Mouse (Mus musculus) adrenal gland (tissue): ENCODE results near the gene Cntf.

ENCODE experiments used
- intact Hi-C: fragments of 180-260 bp; cut with DNase I; formaldehyde crosslinking; loops from one replicate; pipeline ENCODE4 v1.15.1; 2025

Gene Cntf

DNA sequence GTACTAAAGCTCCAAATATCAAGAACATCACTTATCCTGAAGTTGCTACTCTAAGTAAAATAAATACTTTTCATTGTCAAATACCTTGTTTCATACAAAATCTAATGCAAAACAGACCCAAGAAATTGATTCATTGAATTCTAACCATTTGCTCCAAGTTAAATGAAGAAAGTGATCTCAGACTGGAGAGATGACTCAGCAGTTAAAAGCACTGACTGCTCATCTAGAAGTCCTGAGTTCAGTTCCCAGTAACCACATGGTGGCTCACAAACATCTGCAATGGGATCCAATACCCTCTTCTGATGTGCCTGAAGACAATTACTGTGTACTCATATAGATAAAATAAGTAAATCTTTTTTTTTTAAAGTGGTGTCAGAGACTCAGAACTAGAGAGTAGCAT lies 15.0 kb upstream of the Cntf start:
- intact Hi-C loops: no loop called here

DNA sequence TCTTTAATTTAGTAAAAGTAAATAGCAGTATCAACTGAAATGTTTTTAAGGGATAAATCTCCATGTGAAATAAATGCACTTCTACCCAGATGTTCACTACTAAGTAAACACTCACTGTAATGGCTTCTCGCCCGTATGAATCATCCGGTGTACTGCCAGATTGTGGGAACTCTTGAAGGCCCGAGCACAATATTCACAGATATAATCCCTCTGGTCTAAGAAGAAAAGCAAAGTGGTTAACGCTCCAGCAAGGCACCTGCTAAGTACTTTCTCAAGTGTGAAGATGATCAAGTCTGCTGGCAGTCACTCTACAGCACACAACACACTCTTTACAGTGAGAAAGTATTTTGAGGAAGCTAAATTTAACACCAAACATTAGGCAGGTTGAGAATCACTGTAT lies 5.5 kb upstream of the Cntf start:
- intact Hi-C loops: no loop called here

DNA sequence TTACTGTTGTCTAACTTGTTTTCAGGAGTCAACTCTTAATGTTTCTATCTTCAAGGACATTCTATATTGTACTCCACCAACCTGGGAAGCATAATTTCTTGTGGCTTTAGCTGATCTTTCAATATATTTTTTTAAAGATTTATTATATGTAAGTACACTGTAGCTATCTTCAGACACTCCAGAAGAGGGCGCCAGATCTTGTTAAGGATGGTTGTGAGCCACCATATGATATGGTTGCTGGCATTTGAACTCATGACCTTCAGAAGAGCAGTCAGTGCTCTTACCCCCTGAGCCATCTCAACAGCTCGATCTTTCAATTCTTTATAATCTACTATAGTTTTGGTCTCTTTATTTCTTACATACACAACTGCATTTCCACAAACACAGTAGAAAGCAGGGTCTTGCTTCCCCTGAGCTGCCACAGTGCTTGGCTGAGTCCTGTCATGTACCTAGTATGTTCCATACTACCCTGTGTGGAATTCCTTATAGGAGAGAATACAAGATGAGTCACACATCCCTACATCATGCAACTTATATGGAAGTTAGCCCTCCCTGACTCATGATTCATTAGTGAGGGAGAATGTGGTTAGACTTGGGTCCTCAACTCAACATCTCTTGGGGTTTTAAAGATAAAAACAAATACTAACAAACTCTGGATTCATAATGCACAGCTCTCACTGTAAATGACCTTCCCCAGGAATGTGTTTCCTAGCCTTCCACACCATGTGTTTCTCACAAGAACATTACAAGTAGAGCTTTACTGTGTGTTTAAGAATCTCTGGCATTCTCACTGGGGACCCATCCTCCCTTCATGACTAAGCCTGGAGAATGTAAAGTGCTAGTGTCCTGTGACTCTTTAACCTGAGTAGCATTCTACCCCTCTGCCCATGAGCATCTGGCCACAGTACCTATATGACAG lies 3.0 kb downstream of the Cntf start:
- intact Hi-C loops: no loop called here

DNA sequence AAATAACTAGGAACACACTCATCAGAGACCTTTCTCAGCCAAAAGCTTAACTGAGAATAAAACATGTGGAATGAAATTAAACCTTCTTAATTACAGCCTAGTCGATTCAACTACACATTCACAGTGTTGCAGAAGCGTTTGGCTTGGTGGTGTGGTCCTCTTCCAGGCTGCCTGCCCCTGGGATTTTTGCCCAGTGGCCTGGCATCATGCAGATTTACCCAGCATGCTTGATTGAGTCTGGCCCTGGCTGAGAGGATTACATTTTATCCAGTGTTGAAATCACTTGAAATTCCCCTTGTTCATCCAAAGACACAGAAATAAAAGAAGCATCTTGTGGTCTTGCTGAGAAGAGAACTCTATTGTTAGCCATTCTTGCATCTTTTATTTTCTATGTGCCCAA lies 5.8 kb downstream of the Cntf start:
- intact Hi-C loops: no loop called here

DNA sequence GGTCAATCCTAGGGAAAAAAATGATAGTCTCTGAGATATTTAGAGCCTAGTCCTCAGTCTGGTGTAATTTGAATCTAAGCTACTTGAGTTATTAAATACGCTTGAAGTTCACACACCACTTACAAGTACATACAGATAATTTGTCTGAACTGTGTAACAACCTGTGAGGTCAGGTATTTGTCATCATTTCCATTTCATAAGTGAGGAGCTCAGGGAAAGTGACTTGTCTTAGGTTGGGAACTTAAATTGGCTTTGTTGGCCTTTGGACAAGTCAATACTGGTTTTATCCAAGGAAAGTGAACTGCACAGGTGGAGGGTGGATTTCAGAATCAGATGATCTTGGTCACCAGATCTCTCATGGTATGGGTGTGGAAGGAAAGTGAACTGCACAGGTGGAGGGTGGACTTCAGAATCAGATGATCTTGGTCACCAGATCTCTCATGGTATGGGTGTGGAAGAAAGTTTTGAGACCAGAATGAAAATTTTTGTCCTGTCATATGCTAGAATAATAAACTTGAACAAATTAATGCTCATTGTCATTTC lies 6.4 kb downstream of the Cntf start:
- intact Hi-C loops: no loop called here

DNA sequence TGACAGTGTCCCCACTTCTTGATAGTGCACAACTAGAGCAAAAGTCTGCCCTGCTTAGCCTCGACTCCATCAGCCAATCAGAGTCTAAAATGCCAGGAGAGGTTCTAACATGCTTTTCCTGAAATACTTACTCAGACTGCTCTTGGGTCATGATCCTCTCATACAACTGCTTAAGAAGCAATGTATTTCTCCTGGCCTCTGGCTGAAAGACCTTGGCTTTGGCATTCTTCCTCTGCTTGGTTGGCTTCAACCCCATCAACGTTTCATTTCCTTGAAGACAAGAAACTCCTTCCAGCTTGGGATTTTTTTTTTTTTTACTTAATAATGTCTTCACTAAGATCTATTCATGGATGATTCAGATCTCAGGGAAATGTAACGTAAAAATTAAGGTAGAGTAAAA lies 9.1 kb downstream of the Cntf start:
- intact Hi-C loops: no loop called here

DNA sequence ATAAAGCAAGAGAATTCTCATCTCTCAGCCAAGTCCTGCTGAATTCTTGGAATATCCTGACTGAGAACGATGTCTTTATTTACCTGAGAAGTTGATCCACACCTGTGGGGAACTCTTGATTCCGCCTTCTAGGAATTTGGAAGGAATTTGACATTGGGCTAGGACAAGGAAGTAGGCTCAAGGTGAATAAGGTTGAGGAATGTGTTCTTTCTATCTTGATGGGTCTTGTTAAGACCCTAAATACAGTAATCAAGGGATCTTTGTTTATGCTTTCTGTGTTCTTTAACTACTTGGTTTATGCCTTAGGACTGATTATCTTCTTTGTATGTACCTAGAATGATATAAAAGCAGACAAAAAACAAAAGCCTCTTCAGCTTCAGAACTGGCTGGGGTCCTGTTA lies 33.5 kb downstream of the Cntf start:
- intact Hi-C loops: no loop called here

DNA sequence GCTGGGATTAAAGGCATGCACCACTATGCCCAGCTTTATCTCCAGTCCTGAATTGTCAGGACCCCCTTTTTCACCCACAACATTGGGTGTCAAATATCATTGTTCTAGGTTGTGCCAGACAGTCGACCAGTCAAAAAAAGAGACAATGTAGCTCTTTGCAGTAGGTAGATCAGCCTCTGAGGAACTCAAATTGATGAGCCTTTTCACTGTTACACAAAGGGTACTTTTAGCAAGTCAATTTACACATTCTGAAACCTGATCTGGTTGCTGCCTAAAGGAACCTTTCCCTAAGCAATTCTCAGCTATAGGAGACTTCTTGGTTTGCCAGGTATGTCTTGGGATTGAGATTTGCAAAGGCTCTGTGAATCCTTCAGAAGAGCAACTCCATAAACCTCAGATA lies 34.4 kb downstream of the Cntf start:
- intact Hi-C loops: no loop called here

DNA sequence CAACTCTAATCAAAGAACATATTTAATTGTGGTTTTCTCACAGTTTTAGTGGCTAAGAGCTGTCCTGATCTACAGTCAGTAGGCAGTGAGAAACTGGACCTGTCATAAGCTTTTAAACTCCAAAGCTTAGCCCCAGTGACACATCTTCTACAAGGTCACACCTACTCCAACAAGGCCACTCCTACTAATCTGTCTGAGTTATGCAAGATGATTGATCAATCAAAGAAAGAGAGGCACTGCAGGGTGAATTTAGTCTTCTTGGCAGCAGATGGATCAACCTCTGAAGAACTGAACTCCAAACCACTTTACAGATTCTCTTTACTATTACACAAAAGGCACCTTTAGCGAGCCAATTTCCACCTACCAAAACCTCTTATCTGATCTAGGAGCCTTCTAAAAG lies 39.6 kb downstream of the Cntf start:
- intact Hi-C loops: no loop called here

DNA sequence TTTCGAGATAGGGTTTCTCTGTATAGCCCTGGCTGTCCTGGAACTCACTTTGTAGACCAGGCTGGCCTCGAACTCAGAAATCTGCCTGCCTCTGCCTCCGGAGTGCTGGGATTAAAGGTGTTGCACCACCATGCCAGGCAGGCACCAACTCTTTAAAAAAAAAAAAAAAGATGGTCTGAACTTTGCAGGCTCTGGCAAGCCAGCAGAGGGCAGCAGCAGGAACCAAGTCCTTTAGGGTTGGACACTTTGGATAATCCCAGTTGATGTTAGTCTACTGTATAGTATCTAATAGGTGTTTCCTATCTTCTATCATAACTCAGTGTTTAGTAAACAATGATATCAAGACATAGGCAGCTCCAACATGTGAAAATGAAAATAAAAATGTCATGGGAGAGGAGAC lies 43.1 kb downstream of the Cntf start:
- intact Hi-C loops: loop anchor here (5.0 kb wide), 2 partner anchors 75 to 100 kb away; partner anchors contain the start of genes Lpxn and Zfp91

DNA sequence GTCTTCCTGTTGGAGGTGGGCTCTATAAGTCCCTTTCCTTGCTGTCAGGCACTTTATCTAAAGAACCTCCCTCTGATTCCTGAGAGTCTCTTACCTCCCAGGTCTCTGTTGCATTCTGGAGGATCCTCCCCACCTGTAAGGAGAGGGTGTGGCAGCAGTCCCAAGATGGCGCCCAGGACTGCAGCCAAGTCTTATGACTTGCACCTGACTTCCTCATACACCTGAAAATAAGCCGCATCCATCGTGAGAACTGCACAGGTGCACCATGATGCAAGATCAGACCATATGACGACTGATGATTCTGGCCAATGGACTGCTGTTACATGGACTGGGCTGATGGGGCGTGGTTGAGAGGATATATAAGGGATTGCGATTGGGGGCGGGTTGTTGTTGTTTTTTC lies 43.8 kb downstream of the Cntf start:
- intact Hi-C loops: loop anchor here (5.0 kb wide), 2 partner anchors 76 to 101 kb away; partner anchors contain the start of genes Lpxn and Zfp91

DNA sequence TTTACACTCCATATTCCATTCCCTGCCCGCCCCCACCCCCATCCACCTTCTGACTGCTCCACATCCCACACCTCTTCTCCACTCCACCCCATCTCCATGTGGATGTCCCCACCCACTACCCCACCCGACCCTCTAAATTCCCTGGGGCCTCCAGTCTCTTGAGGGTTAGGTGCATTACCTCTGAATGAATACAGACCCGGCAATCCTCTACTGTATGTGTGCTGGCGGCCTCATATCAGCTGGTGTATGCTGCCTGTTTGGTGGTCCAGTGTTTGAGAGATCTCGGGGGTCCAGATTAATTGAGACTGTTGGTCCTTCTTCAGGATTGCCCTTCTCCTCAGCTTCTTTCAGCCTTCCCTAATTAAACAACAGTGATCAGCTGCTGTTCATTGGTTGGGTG lies 44.5 kb downstream of the Cntf start:
- intact Hi-C loops: loop anchor here (5.0 kb wide), 2 partner anchors 76 to 101 kb away; partner anchors contain the start of genes Lpxn and Zfp91

DNA sequence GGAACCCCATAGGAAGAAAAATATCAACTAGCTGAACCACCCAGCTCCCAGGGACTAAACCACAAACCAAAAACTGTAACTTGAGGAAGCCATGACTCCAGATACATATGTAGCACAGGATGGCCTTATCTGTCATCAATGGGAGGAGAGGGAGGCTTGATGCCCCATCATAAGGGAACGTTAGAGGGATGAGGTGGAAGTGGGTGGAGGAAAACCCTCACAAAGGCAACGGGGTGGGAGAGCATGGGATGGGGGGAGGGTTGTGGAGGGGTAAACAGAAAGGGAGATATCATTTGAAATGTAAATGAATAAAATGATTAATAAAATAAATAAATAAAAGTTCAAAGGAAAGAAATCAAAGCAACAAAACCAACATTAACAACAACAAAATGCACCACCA lies 45.0 kb downstream of the Cntf start:
- intact Hi-C loops: loop anchor here (5.0 kb wide), 2 partner anchors 77 to 102 kb away; partner anchors contain the start of genes Lpxn and Zfp91

DNA sequence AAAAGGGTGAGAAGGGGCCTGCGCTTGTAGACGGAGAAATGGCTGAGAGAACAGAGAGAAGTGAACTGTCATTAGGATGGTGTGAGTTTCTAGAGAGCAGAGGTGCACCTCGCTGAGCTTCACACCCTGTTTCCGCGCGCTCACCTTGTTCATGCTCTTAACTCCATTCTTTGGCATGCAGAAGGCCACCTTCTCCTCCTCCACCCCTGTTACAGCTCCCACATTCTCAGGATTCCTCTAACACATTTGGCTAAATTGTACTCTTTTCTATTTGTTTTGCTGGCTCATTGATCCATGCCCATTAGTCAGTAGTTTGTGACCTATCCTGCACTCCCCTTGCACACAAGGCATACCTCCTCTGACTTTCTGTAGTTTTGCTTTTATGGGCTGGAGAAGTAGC lies 46.2 kb downstream of the Cntf start:
- intact Hi-C loops: no loop called here
